Mouse (Mus musculus) forebrain, embryonic 10.5 days (tissue): ENCODE data around the gene Iqsec1. TPM values are rescaled to one million over a fixed set of nuclear protein-coding genes. Genes with fewer than 3 reads are reported as not detected.
A peak's percentile ranks its signal among the peaks of the same experiment; 100 is the strongest.

Source experiments
- DNase-seq: peaks from one replicate; pipeline ENCODE4 v3.0.0-alpha.2; 2017; ENCODE audit warnings: low spot score; ENCODE audit errors: extremely low spot score
- H3K27ac ChIP-seq: fragments of 300-500 bp; sonication (generic); 2 replicates; pipeline ENCODE4 v1.5.1; 2016; ENCODE audit warnings: mild to moderate bottlenecking
- H3K27me3 ChIP-seq: fragments of 300-500 bp; sonication (generic); 2 replicates; pipeline ENCODE4 v1.6.1; 2016; ENCODE audit warnings: mild to moderate bottlenecking; ENCODE audit not compliant: poor library complexity, severe bottlenecking
- H3K36me3 ChIP-seq: fragments of 300-500 bp; sonication (generic); replicated peaks from 2 replicates; pipeline ENCODE4 v1.6.1; 2016; ENCODE audit warnings: mild to moderate bottlenecking, moderate library complexity
- H3K4me1 ChIP-seq: fragments of 300-500 bp; sonication (generic); 2 replicates; pipeline ENCODE4 v1.6.1; 2016
- H3K4me3 ChIP-seq: fragments of 300-500 bp; sonication (generic); 2 replicates; pipeline ENCODE4 v1.5.1; 2016; ENCODE audit warnings: mild to moderate bottlenecking, moderate library complexity
- H3K9me3 ChIP-seq: fragments of 300-500 bp; sonication (generic); 2 replicates; pipeline ENCODE4 v1.6.1; 2016; ENCODE audit warnings: mild to moderate bottlenecking, moderate library complexity
- WGBS: fragments of 180-500 bp; shearing (Covaris S2); methylation state at CpG from one replicate; pipeline ENCODE4 v1.1.7; 2016; 5-methylcytosine and 5-hydroxymethylcytosine counted together
- polyA plus RNA-seq: library from polyadenylated mRNA; unstranded; fragments of >200 nt; fragmentation: Nextera tagmentation; extraction: Ambion mirVana; gene quantifications from 2 replicates; pipeline ENCODE4 v1.2.1, GENCODE M21; 2016

Gene Iqsec1
- polyA plus RNA-seq, 1 experiment from 2014 or later, result 8.7 TPM

GRCm38 (mm10) chr6:90805101-90805500, 183.4 kb downstream of the Iqsec1 start:
- Histone ChIP-seq H3K27me3 (peaks cover 22% of the 10 kb centered on the region), H3K4me1 (peaks cover 37% of the 10 kb centered on the region), H3K27ac (no peak overlapping the region), H3K36me3 (no peaks in the 10 kb centered on the region), H3K9me3 (no peaks in the 10 kb centered on the region), H3K4me3 (no peak overlapping the region)
- DNase-seq, result no peak
- WGBS, result 72% methylated on average over 2 of the region's 2 CpGs

- peaks cover 33% of the 10 kb centered on the region for H3K4me1 ChIP-seq
- H3K27me3 ChIP-seq, result peaks cover 17% of the 10 kb centered on the region
- no peak for DNase-seq
- no peak overlapping the region for H3K4me3 ChIP-seq
- H3K27ac ChIP-seq, result no peak overlapping the region
- no peaks in the 10 kb centered on the region for H3K36me3 ChIP-seq
- no peaks in the 10 kb centered on the region for H3K9me3 ChIP-seq
Observed at GRCm38 (mm10) chr6:90804646-90805045, 183.8 kb downstream of the Iqsec1 start.

- H3K27me3 ChIP-seq, result peaks cover 4% of the 10 kb centered on the region; the same call in 1 of the 2 replicates
- H3K4me3 ChIP-seq, result no peak overlapping the region
- H3K27ac ChIP-seq, result no peak overlapping the region
- 84% methylated on average over 8 of the region's 8 CpGs for WGBS
- H3K4me1 ChIP-seq, result peaks cover 12% of the 10 kb centered on the region
- H3K36me3 ChIP-seq, result no peaks in the 10 kb centered on the region
- DNase-seq, result no peak
- H3K9me3 ChIP-seq, result no peaks in the 10 kb centered on the region
Observed at GRCm38 (mm10) chr6:90802604-90803003, 185.9 kb downstream of the Iqsec1 start.

- H3K9me3 ChIP-seq, result no peaks in the 10 kb centered on the region
Observed at GRCm38 (mm10) chr6:90802058-90802457, 186.4 kb downstream of the Iqsec1 start.

GRCm38 (mm10) chr6:90800825-90801224, 187.7 kb downstream of the Iqsec1 start:
- Histone ChIP-seq H3K4me1 (no peaks in the 10 kb centered on the region), H3K4me3 (no peak overlapping the region), H3K27me3 (no peaks in the 10 kb centered on the region), H3K36me3 (no peaks in the 10 kb centered on the region), H3K27ac (no peak overlapping the region), H3K9me3 (no peaks in the 10 kb centered on the region)
- WGBS, result 88% methylated on average over 2 of the region's 2 CpGs
- DNase-seq, result no peak

More at GRCm38 (mm10) chr6:90802058-90802457, 186.4 kb downstream of the Iqsec1 start:
- Histone ChIP-seq H3K36me3 (no peaks in the 10 kb centered on the region), H3K27ac (no peak overlapping the region), H3K4me3 (no peak overlapping the region), H3K4me1 (peaks cover 7% of the 10 kb centered on the region), H3K27me3 (0 out of 2 replicates have a peak, but pooled peaks cover 4% of the 10 kb centered on the region)
- WGBS, result 86% methylated on average over 3 of the region's 3 CpGs
- no peak for DNase-seq

GRCm38 (mm10) chr6:90799116-90799515, 189.4 kb downstream of the Iqsec1 start:
- no peaks in the 10 kb centered on the region for H3K9me3 ChIP-seq
- 100% methylated on average over 1 of the region's 1 CpGs for WGBS
- DNase-seq, result no peak
- H3K4me3 ChIP-seq, result no peak overlapping the region
- no peaks in the 10 kb centered on the region for H3K36me3 ChIP-seq
- no peaks in the 10 kb centered on the region for H3K4me1 ChIP-seq
- no peak overlapping the region for H3K27ac ChIP-seq
- H3K27me3 ChIP-seq, result no peaks in the 10 kb centered on the region

GRCm38 (mm10) chr6:90798201-90798600, 190.3 kb downstream of the Iqsec1 start:
- H3K4me1 ChIP-seq, result no peaks in the 10 kb centered on the region
- no peak overlapping the region for H3K27ac ChIP-seq
- peaks cover 4% of the 10 kb centered on the region; the same call in 1 of the 2 replicates for H3K27me3 ChIP-seq
- no peak overlapping the region for H3K4me3 ChIP-seq
- no peak for DNase-seq
- no peaks in the 10 kb centered on the region for H3K9me3 ChIP-seq
- no peaks in the 10 kb centered on the region for H3K36me3 ChIP-seq

- DNase-seq, result no peak
- Histone ChIP-seq H3K9me3 (no peaks in the 10 kb centered on the region), H3K4me1 (no peaks in the 10 kb centered on the region), H3K4me3 (no peak overlapping the region), H3K27ac (no peak overlapping the region), H3K36me3 (no peaks in the 10 kb centered on the region), H3K27me3 (peaks cover 14% of the 10 kb centered on the region)
- 93% methylated on average over 2 of the region's 2 CpGs for WGBS
Observed at GRCm38 (mm10) chr6:90796902-90797596, 191.4 kb downstream of the Iqsec1 start.

GRCm38 (mm10) chr6:90790901-90791300, 197.6 kb downstream of the Iqsec1 start:
- H3K36me3 ChIP-seq, result no peaks in the 10 kb centered on the region
- H3K27ac ChIP-seq, result no peak overlapping the region
- DNase-seq, result no peak
- H3K4me3 ChIP-seq, result no peak overlapping the region
- H3K27me3 ChIP-seq, result peaks cover 45% of the 10 kb centered on the region
- H3K9me3 ChIP-seq, result no peaks in the 10 kb centered on the region
- peaks cover 43% of the 10 kb centered on the region for H3K4me1 ChIP-seq

- WGBS, result 44% methylated on average over 5 of the region's 5 CpGs
- no peaks in the 10 kb centered on the region for H3K9me3 ChIP-seq
- H3K27ac ChIP-seq, result no peak overlapping the region
- peaks cover 49% of the 10 kb centered on the region for H3K4me1 ChIP-seq
- H3K27me3 ChIP-seq, result peaks cover 54% of the 10 kb centered on the region
- no peaks in the 10 kb centered on the region for H3K36me3 ChIP-seq
- H3K4me3 ChIP-seq, result no peak overlapping the region
- DNase-seq, result no peak
Observed at GRCm38 (mm10) chr6:90789520-90789919, 199.0 kb downstream of the Iqsec1 start.

GRCm38 (mm10) chr6:90787587-90787986, 200.9 kb downstream of the Iqsec1 start:
- Histone ChIP-seq H3K27ac (no peak overlapping the region), H3K9me3 (no peaks in the 10 kb centered on the region), H3K4me1 (peaks cover 68% of the 10 kb centered on the region), H3K4me3 (no peak overlapping the region), H3K36me3 (no peaks in the 10 kb centered on the region), H3K27me3 (peaks cover 44% of the 10 kb centered on the region)
- 99% methylated on average over 3 of the region's 3 CpGs for WGBS
- no peak for DNase-seq

- Histone ChIP-seq H3K9me3 (no peaks in the 10 kb centered on the region), H3K27ac (peak overlapping the region; percentile 36; the same call in 1 of the 2 replicates), H3K36me3 (no peaks in the 10 kb centered on the region), H3K4me1 (peaks cover 74% of the 10 kb centered on the region), H3K27me3 (peaks cover 40% of the 10 kb centered on the region), H3K4me3 (no peak overlapping the region)
- 62% methylated on average over 6 of the region's 6 CpGs for WGBS
- no peak for DNase-seq
Observed at GRCm38 (mm10) chr6:90787036-90787435, 201.4 kb downstream of the Iqsec1 start.

GRCm38 (mm10) chr6:90786589-90786988, 201.9 kb downstream of the Iqsec1 start:
- Histone ChIP-seq H3K36me3 (no peaks in the 10 kb centered on the region), H3K4me1 (peaks cover 78% of the 10 kb centered on the region), H3K9me3 (no peaks in the 10 kb centered on the region), H3K4me3 (no peak overlapping the region), H3K27ac (peak overlapping the region; percentile 36; the same call in 1 of the 2 replicates), H3K27me3 (peaks cover 36% of the 10 kb centered on the region)
- DNase-seq, result no peak
- 29% methylated on average over 3 of the region's 3 CpGs for WGBS
